Mouse (Mus musculus) left cerebral cortex, adult 2 months (tissue): ENCODE results near the gene Gm3336. TPM values are rescaled to one million over a fixed set of nuclear protein-coding genes. Genes with fewer than 3 reads are reported as not detected.

Experiments
- DNase-seq, 2 experiments: peaks; one replicate each; pipeline ENCODE4 v3.0.0; 2021 to 2022; ENCODE audit warnings: low spot score in 2 of 2, mixed read lengths in 1 of 2; ENCODE audit errors: extremely low spot score in 1 of 2
- H3K27ac ChIP-seq: fragments of 200-600 bp; 2 replicates; pipeline ENCODE4 v1.8.1; 2022
- H3K4me3 ChIP-seq: fragments of 200-600 bp; 2 replicates; pipeline ENCODE4 v1.8.1; 2022
- CTCF ChIP-seq: fragments of 200-600 bp; IDR thresholded peaks from 2 replicates; pipeline ENCODE4 v1.8.1; 2022; ENCODE audit warnings: antibody characterized with exemption, mild to moderate bottlenecking, moderate library complexity
- intact Hi-C: fragments of 180-260 bp; cut with DNase I; formaldehyde crosslinking; loops from one replicate; pipeline ENCODE4 v1.15.1; 2025
- total RNA-seq, 2 experiments: library from RNA; stranded (reverse); gene quantifications; 2 replicates each; pipeline ENCODE4 v1.2.3; 2021

Gene Gm3336
- total RNA-seq, 2 experiments from 2014 or later, result not detected

DNA sequence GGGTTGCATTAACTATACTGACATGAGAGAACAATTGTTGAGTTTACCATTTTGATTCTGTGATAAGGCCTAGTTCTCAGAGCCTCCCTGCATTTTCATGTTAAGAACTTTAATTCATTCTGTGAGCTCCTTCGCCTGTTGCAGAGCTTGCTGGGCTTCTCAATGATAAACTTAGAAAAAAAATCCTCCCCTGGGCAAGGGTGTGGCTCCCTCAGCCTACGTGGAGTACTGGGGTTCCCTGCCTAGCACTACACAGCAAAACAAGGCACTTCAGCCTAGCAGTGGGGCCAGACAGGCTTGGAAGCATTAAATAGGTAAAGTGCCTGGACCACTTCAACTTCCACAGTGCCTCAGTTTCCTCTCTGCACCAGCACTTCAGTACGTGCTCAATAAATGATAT is 36.9 kb upstream of the Gm3336 start:
- Histone ChIP-seq H3K4me3 (no peak overlapping the region), H3K27ac (peak overlapping the region; percentile 88; the same call in 1 of the 2 replicates)
- no peak for DNase-seq
- intact Hi-C loops, result no loop called here
- TF ChIP-seq CTCF, result no peak

DNA sequence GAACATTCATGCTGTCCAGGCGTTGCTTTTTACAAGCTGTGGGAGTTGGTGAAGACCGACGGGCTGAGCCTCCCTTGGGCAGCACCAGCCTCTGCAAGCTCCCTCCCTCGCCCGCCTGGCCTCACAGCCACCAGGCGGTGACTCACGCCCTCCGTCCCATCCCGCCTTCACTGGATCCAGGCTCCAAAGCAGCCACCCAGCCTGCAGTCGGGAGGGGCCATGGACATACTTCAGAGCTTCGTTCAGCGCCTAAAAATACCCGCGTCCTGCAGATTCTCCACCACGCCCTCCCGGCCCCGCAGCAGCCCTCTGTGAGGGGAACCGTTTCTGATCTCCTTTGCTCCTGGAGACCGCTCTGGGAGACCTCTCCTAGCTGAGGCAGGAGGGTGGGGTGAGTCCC is 36.1 kb upstream of the Gm3336 start:
- TF ChIP-seq CTCF, result no peak; the same call in 1 of the 2 replicates
- intact Hi-C loops, result no loop called here
- peak; percentile 55 to 76 for DNase-seq
- Histone ChIP-seq H3K4me3 (no peak overlapping the region), H3K27ac (peak overlapping the region; percentile 88)

DNA sequence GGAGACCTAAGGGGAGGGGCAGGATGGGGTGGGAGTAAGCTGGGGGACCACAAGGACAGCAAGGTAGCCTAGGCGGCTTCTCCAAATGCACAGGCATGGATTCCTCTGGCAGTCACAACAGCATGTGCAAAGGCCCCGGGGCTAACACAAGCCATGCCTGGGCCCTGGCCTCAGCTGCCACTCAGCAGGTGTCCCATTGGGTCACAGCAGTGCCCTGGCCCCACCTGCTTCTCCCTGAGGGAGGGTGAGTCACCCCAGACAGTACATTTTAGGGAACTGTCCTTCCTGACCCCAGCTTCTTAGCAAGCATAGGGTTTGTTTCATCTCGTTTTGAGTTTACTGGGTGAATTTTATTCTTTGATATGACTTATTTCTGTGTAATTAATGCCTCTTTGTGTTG is 35.7 kb upstream of the Gm3336 start:
- no peak for TF ChIP-seq CTCF
- Histone ChIP-seq H3K4me3 (no peak overlapping the region), H3K27ac (peak overlapping the region; percentile 88)
- DNase-seq, result no peak
- intact Hi-C loops, result no loop called here

DNA sequence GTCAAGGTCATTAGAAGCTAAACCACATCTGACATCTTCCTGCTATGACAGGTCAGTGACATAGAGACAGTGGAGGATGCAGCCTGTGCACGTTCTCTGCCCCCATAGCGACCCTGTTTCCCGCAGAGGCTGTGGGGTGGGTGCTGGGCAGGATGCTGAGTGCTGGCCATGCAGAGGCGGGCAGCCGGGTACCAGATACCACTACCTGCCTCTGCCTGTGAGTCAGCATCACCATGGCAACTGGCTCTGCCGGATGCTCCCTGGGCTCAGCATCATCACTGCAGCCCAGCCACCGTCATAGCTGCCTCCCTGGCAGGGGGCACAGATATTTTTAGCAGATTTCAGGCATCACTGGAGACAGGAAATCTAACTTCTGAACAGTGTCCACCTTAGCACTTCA is 34.1 kb upstream of the Gm3336 start:
- intact Hi-C loops, result loop anchor here (2.0 kb wide), 1 partner anchor 15 kb away; the partner anchor contains the start of gene Jund
- Histone ChIP-seq H3K4me3 (no peak overlapping the region), H3K27ac (peak overlapping the region; percentile 88)
- no peak for TF ChIP-seq CTCF
- peak; percentile 84 to 85 for DNase-seq

DNA sequence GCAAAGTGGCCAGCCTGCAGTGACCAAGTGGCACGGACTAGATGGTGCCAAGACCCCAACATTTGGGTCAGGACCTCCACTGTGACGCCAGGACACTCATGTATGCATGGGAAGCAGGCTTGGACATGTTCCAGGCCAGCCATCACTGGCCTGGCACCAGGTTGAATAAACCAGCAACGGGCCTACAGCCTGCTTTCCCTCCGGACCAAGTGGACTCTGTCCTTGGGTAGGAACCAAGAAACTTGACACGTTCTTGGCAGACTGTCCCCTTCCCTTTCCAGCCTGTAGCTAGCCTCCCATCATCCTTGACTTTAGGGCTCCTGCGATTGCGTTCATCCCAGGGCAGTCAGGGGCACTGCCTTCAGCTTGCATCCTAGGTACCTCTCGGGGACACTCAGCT is 30.8 kb upstream of the Gm3336 start:
- Histone ChIP-seq H3K27ac (no peak overlapping the region), H3K4me3 (no peak overlapping the region)
- intact Hi-C loops, result no loop called here
- no peak for DNase-seq
- no peak for TF ChIP-seq CTCF

DNA sequence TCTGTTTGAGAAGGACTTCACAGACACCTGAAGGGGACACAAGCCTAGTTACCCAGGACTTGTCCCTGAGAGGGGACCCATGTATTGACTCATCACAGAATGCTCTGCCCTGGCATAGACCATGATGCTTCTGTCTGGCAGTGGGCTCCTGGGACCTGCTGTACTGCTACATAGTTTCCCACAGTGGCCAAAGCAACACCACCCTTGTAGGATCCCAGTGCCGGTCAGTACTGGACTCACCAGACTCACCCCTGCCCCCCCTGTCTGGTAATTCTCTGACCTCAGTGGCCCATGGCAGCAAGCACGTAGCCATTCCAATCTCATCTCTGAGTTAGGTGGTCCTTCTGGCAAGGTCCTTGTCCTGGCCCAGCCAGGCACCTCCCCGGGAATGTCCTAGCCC is 30.2 kb upstream of the Gm3336 start:
- intact Hi-C loops, result no loop called here
- no peak for DNase-seq
- Histone ChIP-seq H3K27ac (no peak overlapping the region), H3K4me3 (no peak overlapping the region)
- no peak for TF ChIP-seq CTCF

DNA sequence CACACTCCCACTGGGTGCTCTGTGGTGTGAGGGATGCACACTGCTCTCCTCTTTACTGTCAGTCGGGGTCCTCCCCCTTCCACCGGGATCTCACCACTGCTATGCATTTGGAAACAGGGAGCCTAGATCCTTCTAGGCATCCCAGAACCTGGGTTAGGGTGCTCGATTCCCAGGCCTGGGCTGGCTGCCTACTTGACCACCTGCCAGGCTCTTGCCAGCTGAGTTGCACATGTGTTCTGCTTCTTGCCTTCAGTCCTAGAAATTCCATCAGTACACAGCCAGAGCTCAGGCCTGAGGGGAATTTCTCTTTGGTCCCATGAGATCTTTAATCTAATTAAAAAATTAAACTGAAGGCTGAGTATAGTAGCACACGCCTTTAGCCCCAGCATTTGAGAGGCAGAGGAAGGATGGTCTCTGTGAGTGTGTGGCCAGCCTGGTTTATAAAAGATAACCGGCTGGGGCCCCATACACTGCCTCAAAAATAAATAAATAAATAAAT is 28.4 kb upstream of the Gm3336 start:
- no peak for TF ChIP-seq CTCF
- DNase-seq, result no peak
- H3K27ac ChIP-seq, result no peak overlapping the region
- no peak overlapping the region for H3K4me3 ChIP-seq
- intact Hi-C loops, result no loop called here

DNA sequence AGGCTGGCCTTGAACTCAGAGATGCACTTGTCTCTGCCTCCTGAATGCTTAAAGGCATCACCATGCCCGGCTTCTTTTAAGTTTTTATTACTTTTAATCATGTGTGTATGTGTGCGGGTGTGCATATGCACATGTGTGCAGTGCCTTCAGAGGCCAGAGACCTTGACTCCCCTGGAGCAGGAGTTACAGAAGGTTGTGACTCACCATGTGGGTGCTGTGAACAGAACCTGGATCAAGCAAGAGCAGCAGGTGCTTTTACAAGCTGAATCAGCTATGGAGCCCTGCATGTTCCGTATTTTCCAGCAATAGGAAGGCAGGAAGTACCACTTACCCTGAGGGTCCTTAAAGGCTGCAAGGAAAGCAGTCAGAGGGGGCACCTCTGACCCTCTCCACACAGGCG is 27.1 kb upstream of the Gm3336 start:
- no peak overlapping the region for H3K27ac ChIP-seq
- no peak overlapping the region for H3K4me3 ChIP-seq
- intact Hi-C loops, result no loop called here
- no peak for DNase-seq
- TF ChIP-seq CTCF, result no peak

DNA sequence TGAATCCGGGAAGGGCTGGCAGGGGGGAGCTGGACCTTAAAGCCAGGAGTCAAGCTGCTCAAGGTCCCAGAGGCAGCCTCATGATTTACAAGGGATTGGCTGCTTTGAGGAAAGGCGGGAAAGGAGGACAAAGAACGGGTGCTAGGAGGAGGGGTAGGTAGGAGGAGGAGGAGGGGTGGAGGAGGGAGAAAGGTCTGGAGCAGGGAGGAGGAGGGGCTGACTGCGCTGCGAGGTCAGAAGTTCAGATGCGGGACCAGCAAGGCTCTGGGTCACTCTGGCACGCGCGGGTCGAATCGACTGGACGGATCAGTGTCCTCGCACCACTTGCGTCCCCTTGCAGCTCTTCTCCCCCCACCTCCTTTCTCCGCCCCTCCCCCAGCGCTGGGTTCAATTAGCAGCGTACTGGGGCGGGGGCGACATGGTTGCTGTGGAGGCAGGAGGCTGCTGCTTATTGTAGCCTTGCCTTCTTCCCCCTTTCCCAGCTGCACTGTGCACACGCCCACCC is 26.6 kb upstream of the Gm3336 start:
- H3K27ac ChIP-seq, result no peak overlapping the region
- TF ChIP-seq CTCF, result no peak
- no peak overlapping the region for H3K4me3 ChIP-seq
- DNase-seq, result no peak
- intact Hi-C loops, result no loop called here

DNA sequence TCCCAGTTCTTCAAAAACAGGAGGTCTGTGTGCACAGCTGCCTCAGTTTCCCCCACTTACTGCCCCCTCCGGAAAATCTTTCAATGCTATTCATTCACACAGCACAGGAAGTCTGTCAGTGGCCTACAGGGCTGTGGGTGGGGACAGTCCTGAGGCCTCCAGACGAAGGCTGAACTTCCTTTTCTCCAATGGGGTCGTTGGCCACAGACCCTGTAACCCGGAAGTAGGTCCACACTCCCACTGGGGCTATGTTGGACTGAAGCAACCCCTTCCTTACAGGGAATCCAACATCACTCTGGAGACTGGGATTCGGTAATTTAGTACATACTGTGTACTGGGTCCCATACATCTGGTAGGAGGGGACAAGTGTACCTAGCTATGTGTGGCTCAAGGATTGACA is 24.7 kb upstream of the Gm3336 start:
- H3K4me3 ChIP-seq, result no peak overlapping the region
- intact Hi-C loops, result no loop called here
- DNase-seq, result no peak
- TF ChIP-seq CTCF, result no peak
- no peak overlapping the region for H3K27ac ChIP-seq

DNA sequence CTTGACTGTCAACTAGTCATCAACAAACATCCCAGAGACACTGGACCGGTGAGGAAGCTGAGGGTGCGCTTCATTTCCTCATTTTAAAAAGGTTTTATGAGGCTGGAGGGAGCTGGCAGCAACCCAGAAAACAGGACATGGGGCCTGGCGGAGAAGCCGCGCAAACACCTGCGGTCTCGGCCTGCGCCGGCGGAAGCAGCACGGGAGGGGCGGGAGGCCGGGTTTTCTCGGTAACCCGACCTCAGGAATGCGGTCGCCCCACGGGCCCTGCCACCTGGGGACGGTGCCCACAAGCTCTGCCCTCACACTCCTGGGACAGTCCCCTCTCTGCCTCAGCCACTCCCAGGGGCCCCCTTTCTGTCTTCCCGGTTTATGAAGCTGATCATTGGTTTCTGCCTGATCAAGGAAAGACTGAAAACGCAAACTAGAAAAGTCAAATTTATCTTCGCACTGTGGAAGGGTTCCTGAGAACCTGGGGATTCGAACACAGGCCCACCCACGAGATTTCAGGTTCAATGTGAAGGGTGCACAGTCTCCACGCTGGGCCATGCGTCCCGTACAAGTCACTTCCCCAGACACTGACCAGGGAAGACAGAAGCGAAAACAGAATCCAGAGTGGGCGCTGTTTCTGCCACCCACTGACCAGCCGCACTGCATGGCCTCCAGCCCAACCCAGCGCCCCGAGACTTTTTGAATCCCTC is 22.9 kb upstream of the Gm3336 start:
- no peak overlapping the region for H3K4me3 ChIP-seq
- DNase-seq, result no peak
- TF ChIP-seq CTCF, result no peak
- intact Hi-C loops, result no loop called here
- no peak overlapping the region; the same call in 1 of the 2 replicates for H3K27ac ChIP-seq

DNA sequence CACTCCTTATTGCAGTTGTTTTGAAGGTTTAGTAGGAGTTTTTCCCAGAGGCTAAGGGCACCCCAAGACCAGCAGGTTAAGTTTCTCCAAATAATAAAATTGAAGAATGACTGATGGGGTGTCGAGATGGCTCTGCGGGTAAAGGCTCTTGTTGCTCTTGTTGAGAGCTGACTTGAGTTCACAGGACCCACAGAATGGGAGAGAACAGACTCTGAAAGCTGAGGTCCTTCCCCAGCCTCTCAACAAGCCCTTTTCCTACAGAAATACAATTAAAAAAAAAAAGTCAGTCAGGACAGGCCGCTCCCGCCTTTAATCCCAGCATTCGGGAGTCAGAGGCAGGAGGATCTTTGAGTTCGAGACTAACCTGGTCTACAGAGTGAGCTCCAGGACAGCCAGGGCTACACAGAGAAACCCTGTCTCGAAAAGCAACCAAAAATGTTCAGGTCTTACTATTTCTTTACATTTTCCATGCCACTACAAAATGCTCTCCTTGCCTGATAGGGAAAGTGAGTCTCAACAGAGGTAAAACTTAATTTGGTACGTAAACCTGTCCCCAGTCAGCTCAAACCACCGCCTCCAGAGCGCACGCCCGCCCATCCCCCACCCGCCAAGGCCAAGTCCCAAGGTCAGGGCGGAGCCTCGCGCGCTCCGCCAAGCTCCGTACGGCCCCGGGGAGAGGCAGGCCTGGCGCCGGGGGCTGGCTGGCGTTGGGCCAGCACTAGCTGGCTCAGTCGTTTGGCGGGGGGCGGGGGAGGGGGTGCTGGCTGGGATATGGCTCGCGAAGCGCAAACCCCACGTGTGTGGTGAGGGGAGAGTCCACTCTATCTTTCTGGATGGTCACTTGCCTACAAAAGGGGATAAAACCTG is 22.1 kb upstream of the Gm3336 start:
- TF ChIP-seq CTCF, result no peak
- peak in 1 of 2 experiments; percentile 49 for DNase-seq
- Histone ChIP-seq H3K27ac (peak overlapping the region; percentile 69), H3K4me3 (no peak overlapping the region)
- intact Hi-C loops, result no loop called here
